Mouse (Mus musculus) G1E (cell line): ENCODE measurements around the gene Zfyve26. TPM values are rescaled to one million over a fixed set of nuclear protein-coding genes. Genes with fewer than 3 reads are reported as not detected.

ENCODE experiments used
- ATAC-seq: 2 replicates; pipeline ENCODE4 v1.8.0; 2016; ENCODE audit warnings: mild to moderate bottlenecking; ENCODE audit not compliant: insufficient number of reproducible peaks, poor library complexity, low FRiP score, severe bottlenecking; ENCODE audit errors: extremely low read depth
- DNase-seq: peaks from one replicate; pipeline ENCODE4 v3.0.0; 2012; ENCODE audit warnings: low spot score
- H3K27me3 ChIP-seq: 2 replicates; pipeline ENCODE4 v1.6.1; 2012; ENCODE audit warnings: mild to moderate bottlenecking, low read length, inconsistent platforms; ENCODE audit not compliant: insufficient read depth
- H3K36me3 ChIP-seq: replicated peaks from 2 replicates; pipeline ENCODE3; 2012; ENCODE audit warnings: mild to moderate bottlenecking, inconsistent platforms
- H3K4me1 ChIP-seq: 2 replicates; pipeline ENCODE4 v1.6.1; 2012; ENCODE audit warnings: low read depth, low read length, inconsistent platforms, mixed read lengths; ENCODE audit not compliant: insufficient read depth
- H3K4me3 ChIP-seq: 2 replicates; pipeline ENCODE4 v1.5.1; 2012; ENCODE audit warnings: low read depth, mild to moderate bottlenecking, inconsistent platforms, low read length, moderate library complexity, mixed read lengths
- H3K9me3 ChIP-seq: replicated peaks from 2 replicates; pipeline ENCODE4 v1.6.1; 2012; ENCODE audit warnings: inconsistent platforms
- CTCF ChIP-seq: IDR thresholded peaks from 2 replicates; pipeline ENCODE4 v1.5.1; 2012; ENCODE audit warnings: low read depth, low read length, inconsistent platforms, mixed read lengths
- GATA1 ChIP-seq: IDR thresholded peaks from 2 replicates; pipeline ENCODE4 v1.6.1; 2012; ENCODE audit warnings: borderline replicate concordance, low read length, inconsistent platforms, mixed read lengths
- GATA2 ChIP-seq: IDR thresholded peaks from 2 replicates; pipeline ENCODE4 v1.6.1; 2012; ENCODE audit warnings: low read depth, low read length, inconsistent platforms, borderline replicate concordance
- POLR2AphosphoS5 ChIP-seq: IDR thresholded peaks from 2 replicates; pipeline ENCODE4 v1.6.1; 2012; ENCODE audit warnings: low read depth, low read length, inconsistent platforms; ENCODE audit not compliant: insufficient replicate concordance
- TAL1 ChIP-seq: conservative IDR thresholded peaks from 2 replicates; pipeline ENCODE4 v1.6.1; 2012; ENCODE audit warnings: low read depth, low read length, inconsistent platforms, mixed read lengths
- polyA plus RNA-seq: library from polyadenylated mRNA; stranded (reverse); fragments of >175 nt; gene quantifications from 2 replicates; pipeline ENCODE4 v1.2.3, GENCODE M21; 2012
- total RNA-seq, 2 experiments: library from RNA; stranded (forward) in 1 of 2; stranded (reverse) in 1 of 2; fragments of 200-1000 nt in 1 of 2; fragments of >200 nt in 1 of 2; fragmentation: Nextera tagmentation in 1 of 2; gene quantifications; 2 replicates each; pipeline ENCODE4 v1.2.3; 2014 to 2017

The Zfyve26 gene
- total and polyA plus RNA-seq, 3 experiments: 9.6 to 93.5 (median 52.3) TPM

DNA sequence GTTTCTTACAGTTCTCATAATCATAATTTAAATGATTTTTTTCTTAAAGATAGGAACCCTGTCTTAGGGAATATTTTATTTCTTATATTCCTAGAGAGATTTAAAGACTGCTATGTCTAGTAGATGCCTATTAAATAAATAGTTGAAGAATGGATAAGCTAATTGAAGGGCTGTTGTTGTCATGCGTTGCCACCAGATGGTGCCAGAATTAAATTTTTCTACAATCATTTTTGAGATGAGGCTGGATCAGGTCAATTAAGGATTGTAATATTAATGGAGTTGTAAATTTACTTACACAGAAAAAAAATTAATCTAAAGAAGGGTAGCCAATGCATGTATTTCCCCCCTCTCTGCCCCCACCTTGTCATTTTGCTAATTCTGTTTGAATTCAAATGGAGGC is 9.0 kb upstream of the Zfyve26 start:
- H3K27me3 ChIP-seq: no peaks in the 10 kb centered on the region
- H3K4me3 ChIP-seq: no peak overlapping the region
- TF ChIP-seq POLR2AphosphoS5 (no peak), TAL1 (no peak), GATA1 (no peak), GATA2 (no peak), CTCF (no peak)
- H3K9me3 ChIP-seq: no peaks in the 10 kb centered on the region
- no peak for ATAC-seq
- no peak for DNase-seq
- peaks cover 73% of the 10 kb centered on the region for H3K36me3 ChIP-seq
- no peaks in the 10 kb centered on the region for H3K4me1 ChIP-seq

GRCm38 (mm10) chr12:79301802-79302201 is 5.7 kb upstream of the Zfyve26 start:
- Histone ChIP-seq H3K27me3 (no peaks in the 10 kb centered on the region), H3K4me1 (peaks cover 11% of the 10 kb centered on the region), H3K4me3 (no peak overlapping the region), H3K36me3 (peaks cover 52% of the 10 kb centered on the region), H3K9me3 (no peaks in the 10 kb centered on the region)
- no peak for DNase-seq
- TF ChIP-seq GATA1 (no peak), TAL1 (no peak), CTCF (no peak), POLR2AphosphoS5 (no peak), GATA2 (no peak)
- no peak for ATAC-seq

- TF ChIP-seq TAL1: no peak
- TF ChIP-seq CTCF: no peak
- TF ChIP-seq POLR2AphosphoS5: no peak
- TF ChIP-seq GATA2: no peak
- no peak for TF ChIP-seq GATA1
- peaks cover 27% of the 10 kb centered on the region for H3K4me1 ChIP-seq
- no peak for ATAC-seq
- no peak for DNase-seq
- peak overlapping the region; percentile 75 for H3K4me3 ChIP-seq
- H3K27me3 ChIP-seq: no peaks in the 10 kb centered on the region
- peaks cover 39% of the 10 kb centered on the region for H3K36me3 ChIP-seq
- H3K9me3 ChIP-seq: no peaks in the 10 kb centered on the region
Observed at GRCm38 (mm10) chr12:79297884-79298636, 2.0 kb upstream of the Zfyve26 start.

GRCm38 (mm10) chr12:79297121-79297576 is 1.0 kb upstream of the Zfyve26 start, which contains the start of gene Rad51b:
Gene Rad51b, plus strand, starts transcription at chr12:79297282.
- ATAC-seq (peak; percentile 59), DNase-seq (peak; percentile 93)
- H3K36me3 ChIP-seq: peaks cover 38% of the 10 kb centered on the region
- no peaks in the 10 kb centered on the region for H3K9me3 ChIP-seq
- H3K4me1 ChIP-seq: peaks cover 30% of the 10 kb centered on the region
- H3K4me3 ChIP-seq: peak within 1 kb of the TSS; percentile 75
- H3K27me3 ChIP-seq: no peaks in the 10 kb centered on the region
- peak; percentile 27; the same call in 1 of the 2 replicates for TF ChIP-seq TAL1
- TF ChIP-seq GATA2: no peak
- no peak for TF ChIP-seq POLR2AphosphoS5
- TF ChIP-seq CTCF: no peak
- no peak for TF ChIP-seq GATA1

DNA sequence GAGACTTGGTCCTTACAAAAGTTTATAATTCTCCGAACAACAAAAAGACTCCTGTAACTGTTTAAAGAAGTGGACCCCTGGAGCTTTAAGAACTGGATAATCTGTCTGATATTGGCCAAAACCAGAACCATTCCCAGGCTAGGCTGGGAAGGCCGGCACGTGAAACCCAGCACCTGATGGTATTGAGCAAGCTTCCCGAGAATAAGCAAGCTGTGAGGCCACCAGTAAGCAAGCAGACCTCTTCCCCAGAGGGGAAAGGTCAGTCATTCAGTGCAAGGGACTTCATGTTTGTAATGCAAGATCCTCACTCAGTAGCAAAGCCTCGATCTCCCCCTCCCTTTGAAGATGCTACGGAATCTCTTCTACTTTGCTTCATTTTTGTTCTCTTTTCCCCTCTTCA is 3.2 kb downstream of the Zfyve26 start:
- H3K4me1 ChIP-seq: peaks cover 21% of the 10 kb centered on the region
- no peaks in the 10 kb centered on the region for H3K27me3 ChIP-seq
- ATAC-seq (no peak), DNase-seq (no peak)
- no peaks in the 10 kb centered on the region for H3K9me3 ChIP-seq
- no peak overlapping the region for H3K4me3 ChIP-seq
- TF ChIP-seq GATA1 (no peak), GATA2 (no peak), POLR2AphosphoS5 (no peak), CTCF (no peak), TAL1 (no peak)
- peaks cover 52% of the 10 kb centered on the region for H3K36me3 ChIP-seq

- Histone ChIP-seq H3K27me3 (no peaks in the 10 kb centered on the region), H3K36me3 (peaks cover 98% of the 10 kb centered on the region), H3K4me3 (no peak overlapping the region), H3K4me1 (no peaks in the 10 kb centered on the region), H3K9me3 (no peaks in the 10 kb centered on the region)
- ATAC-seq (no peak), DNase-seq (no peak)
- no peak for TF ChIP-seq GATA2
- no peak for TF ChIP-seq POLR2AphosphoS5
- TF ChIP-seq CTCF: no peak
- TF ChIP-seq GATA1: no peak
- no peak for TF ChIP-seq TAL1
Observed at GRCm38 (mm10) chr12:79282595-79282994, 13.5 kb downstream of the Zfyve26 start.
